Mouse (Mus musculus) left cerebral cortex, adult 11 months (tissue): ENCODE results near the gene Cyp1b1.

Source experiments
- DNase-seq: peaks from one replicate; pipeline ENCODE4 v3.0.0; 2022; ENCODE audit warnings: low spot score

Cyp1b1 gene

DNA sequence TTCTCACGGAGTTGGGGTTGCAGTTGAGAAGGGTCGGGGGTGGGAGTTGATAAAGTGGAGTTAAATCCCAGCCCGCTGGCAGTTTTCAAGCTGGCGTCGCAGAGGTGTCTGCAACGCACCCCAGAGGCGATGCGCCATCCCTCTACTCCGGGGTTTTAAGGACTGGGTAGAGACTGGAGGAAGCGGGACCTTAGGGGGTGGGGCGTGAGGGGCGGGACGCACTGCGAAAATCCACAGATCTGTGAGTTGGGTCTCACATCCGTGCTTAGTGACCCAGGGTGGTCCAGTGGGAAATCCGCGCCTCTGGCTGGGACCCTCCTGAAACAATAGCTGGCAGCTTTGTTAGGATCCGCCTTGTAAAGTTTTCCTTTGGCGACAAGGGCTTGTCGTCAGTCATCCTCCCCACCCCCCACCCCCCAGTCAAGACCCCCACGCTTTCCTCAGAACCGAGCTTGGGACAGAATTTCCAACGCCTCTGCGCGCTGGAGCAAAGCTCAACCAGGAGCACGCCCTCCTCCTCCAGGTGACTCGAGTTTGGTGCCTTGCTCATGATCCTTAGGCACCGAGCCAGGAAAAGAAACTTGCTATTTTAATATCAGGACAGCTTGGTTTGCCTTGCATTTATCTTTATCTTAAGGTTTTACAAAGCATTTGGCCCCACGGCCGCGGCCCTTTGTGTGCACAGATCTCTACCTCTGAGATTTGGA is at the start of gene Cyp1b1:
TSS of gene Cyp1b1 (minus strand) at position 131 of the 707 bp plus-strand sequence.
- DNase-seq, result peak; percentile 16

DNA sequence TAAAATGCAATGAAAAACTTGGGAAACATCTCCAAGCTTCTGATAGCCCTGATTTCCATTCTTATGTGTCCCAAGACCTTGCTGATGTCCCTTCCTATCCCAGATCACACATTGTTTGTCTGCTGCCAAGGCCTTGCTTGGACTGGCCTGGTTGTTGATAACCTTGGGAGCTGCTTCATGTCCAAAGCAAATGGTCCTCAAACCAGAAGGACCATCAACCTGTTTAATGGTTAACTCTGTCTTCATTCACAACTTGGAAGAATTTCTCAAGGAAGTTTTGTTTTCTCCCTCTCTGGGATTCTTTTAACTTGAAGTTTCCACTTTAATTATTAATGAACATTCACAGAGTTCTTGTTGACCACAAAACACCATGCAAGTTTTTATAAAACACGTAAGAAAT is 47.0 kb upstream of the Cyp1b1 start:
- no peak for DNase-seq

DNA sequence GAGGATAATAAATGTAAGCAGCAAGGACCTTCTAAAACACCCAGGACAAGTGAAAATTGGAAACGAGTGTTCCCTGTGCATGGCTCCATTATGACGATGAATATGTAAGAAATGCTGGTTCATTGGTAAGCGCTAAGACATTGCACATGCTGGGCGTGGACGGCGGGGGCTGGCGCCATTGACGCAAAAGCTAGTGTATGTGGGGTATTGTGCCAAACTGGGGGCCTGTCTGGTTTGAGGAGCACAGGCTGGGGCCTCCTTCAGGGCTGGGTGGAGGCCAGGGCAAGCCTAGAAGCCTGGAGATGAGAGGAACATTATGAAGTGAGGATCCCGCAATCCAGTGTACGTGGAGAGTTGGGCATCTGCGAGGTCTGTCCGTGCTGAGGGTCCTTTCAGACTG is 39.0 kb upstream of the Cyp1b1 start:
- no peak for DNase-seq

DNA sequence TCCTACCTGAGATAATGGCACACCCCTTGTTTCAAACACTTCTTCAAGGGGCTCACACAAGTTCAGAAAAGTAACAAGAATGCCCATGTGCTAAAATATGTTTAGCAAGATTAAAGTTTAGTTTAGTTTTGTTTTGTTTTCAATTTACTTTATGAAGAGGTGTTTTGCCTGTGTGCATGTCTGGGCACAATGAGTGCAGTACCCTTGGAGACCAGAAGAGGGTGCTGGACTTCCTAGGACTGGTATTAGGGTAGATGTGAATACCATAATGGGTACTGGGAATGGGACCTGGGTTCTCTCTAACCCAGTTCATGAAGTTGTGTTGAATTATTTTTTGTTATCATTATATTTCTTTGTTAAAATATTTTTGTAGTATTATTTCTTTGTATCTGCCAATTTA is 38.0 kb upstream of the Cyp1b1 start:
- DNase-seq, result no peak

DNA sequence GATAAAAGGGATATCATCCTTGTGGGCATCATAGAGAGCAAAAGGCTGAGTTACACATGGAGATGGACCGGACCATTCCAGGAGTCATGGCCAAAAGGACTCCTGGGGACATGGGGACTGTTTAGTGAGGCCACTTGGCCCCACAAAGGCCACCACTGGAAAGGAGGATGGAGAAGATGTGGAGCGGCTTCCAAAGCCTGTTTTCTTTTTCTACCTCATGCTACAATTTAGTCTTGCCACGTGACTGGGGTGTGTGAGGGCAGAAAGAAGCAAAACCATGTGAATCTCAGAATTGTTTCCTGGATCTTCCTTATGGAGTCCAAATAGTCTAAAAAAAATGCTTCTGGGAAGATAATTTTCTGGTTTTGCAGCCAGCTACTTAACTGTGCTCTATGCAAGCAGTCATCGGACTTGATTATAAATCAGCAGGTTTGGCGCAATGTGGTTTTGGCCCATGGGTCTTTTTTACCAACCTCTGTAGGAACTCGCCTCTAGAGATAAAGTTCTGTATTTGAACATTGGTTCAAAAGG is 36.9 kb upstream of the Cyp1b1 start:
- DNase-seq, result no peak

DNA sequence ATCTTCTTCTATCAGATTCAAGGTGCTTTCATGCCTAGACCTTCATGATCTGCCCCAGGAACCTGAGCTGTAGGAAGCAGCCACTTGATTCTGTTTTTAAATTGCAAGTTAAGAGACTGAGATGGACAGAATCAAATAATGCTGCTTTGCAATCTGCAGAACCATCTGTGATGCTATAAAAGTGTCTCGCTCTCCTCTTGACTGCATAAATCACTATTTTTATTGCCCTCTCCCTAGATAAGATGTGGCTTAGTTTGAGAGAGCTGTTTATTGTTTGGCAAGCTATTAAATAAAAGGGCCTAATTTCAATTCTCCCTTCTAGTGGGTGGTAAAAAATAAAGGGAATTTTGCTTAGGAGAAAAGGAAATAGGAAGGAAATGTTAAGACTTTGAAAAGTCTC is 34.8 kb upstream of the Cyp1b1 start:
- no peak for DNase-seq

DNA sequence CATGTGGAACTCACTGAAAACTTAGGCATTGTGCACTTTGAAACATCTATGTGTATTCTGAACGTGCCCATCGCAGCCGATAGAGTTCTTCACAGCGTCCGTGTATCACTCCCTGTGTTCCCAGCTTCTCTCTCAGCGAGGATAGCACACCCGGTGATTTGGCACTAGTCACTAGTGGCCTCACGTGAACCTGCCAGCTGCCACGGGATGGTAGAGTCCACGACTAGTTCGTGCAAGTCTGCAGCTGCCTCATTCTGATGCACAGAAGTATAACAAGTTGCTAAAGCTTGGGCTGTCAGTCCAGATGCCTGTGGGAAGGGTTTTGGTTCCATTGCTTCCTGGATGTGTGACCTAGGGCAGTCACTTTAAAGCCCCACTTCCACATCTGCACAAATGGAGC is 32.1 kb upstream of the Cyp1b1 start:
- DNase-seq, result no peak

DNA sequence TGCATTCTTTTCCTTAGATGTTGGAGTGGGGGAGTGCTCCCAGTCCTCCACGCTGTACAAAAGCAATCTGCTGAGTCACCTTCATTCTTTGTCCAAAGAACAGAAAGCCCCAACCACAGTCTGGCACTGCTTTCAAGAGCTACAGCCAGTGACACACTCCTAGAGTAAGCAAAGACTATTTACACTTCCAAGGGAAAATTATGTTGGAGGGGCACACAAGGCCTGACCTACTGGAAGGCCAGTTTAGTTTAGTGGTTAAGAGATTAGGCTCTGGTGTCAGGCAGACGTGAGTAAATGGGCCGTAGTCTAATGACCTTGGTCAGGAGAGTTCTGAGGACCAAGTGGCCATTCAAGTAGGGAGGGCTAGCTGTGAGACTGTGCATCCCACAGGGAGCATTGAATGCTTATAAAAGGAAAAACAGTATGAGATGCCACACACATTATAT is 31.3 kb upstream of the Cyp1b1 start:
- DNase-seq, result no peak

DNA sequence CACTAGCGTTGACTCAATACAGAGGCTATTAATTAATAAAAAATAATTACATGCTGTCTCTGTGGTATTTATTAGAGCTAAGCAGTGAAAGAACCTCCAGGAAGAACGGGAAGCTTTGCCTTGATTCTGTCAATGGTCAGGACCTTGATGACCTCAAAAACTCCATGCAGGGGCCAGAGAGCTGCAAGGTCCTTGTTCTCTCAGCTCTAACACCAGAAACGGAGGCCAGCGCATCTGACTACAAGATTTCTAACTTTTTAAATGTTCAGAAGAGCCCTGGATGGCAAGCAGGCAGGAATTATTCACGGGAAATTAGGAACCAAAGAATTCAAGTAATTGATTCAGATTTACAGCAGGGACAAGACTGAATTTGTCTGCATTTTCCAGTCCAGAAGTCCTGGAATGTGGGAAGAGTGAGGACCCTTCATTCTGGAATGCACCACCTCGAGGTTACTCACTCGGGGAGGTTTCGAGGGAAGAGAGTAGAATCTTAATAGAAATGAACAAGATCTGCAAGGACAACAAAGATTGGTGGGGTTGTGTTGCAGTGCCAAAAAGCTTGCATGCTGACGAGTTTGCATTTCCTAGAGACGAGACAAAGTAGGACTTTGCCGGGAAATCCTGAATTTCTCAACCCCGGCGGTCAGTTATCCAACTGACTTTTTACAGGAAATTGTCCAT is 30.3 kb upstream of the Cyp1b1 start:
- no peak for DNase-seq

DNA sequence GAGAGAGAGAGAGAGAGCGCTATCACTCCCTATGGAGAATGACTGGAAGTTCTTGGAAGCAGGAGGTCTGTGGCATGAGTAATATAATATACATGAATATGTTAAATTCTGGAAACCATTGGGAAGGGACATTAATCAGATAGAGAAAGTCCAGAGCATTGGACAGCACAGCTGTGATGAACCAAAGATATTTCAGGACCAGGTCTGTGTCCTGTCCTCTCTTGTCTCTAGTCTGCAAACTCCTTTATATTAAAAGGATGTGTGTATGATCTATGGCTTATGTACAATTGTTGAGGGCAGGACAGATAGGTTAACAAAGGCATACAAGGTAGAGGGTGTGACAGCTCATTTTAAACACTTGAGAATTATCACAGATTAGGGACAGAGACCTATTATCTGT is 28.6 kb upstream of the Cyp1b1 start:
- no peak for DNase-seq

DNA sequence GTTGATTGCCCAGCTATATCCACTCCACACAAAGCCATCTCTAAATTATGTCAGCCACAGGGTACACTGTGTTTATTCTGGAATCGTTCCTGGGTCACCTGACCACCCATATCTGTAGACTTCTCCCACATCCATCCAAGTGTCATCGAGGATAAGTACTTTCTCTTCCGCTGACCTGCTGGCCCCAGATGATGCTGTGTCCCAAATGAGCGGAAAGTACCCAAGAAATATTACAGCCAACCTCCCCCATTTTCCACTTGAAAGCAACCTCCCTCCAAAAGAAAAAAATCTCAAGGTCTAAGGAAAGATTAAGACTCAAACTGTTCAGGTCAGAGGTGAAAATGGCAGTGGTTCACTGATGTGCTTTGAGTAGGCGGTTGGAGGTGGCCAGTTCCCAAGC is 27.8 kb upstream of the Cyp1b1 start:
- no peak for DNase-seq

DNA sequence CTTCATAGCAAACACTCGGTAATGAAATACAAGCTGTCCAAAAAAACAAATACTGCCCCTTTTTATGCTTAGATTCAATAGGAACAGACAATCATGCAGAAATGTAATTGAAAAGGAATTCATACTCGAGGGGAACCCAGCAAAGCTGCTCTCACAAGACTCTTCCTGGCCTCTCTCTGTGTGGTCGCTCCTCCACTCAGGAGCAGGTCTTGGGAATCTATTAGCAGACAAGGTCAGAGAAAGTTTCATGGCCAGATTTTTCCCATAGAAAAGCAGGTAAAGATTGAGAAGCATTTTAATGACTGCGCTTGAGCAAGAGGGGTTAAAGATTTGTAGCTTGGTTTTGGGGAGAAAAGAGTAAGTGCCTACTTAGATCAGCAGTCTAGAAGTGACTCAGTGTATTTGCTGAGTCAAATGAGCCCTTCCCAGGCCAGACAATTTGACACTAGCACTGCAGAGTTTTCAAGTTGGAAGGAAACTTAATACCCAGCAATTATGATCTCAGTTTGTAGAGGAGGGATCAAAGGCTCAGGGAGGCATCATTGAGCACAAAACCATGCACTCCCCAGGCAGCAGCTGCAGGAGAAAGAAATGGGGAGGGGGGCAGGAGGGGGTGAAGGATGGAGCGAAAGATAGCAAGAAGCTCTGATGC is 24.1 kb upstream of the Cyp1b1 start:
- no peak for DNase-seq

DNA sequence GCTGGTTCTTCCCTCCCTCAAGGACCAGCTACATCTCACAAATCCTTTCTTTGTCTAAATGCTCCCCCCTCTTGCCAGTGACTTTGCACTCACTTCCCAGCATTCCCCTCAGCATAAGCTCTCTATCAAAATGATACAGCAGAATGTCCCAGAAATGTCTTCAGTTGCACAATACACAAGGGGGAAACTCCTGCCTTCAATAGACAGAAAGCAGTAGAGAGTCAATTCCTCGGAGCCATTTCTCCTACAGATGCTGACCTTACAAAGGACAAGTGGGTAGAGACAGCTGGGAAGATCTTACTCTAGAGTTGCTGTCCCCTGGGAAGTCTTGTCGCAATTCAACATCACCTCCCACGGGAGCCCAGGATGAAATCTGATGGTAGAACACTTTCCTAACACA is 22.7 kb upstream of the Cyp1b1 start:
- DNase-seq, result no peak

DNA sequence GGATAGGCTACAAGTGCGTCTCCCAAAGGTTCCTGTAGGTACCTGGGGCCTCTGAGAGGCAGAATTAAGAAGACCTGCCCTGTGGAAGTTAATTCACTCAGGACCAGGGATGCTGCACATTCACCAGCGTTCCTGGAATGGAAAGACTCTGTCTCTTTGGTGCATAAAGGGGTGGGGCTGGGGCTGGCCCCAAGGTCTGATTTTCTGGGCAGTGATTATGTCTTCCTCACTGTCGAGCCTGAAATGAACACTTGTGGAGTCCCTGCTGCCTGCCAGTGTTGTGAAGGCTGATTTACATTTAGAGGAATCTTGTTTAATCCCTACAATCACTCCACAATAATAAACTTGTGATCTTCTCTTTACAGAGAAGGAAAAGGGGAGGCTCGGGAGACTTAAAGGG is 18.2 kb upstream of the Cyp1b1 start:
- no peak for DNase-seq

DNA sequence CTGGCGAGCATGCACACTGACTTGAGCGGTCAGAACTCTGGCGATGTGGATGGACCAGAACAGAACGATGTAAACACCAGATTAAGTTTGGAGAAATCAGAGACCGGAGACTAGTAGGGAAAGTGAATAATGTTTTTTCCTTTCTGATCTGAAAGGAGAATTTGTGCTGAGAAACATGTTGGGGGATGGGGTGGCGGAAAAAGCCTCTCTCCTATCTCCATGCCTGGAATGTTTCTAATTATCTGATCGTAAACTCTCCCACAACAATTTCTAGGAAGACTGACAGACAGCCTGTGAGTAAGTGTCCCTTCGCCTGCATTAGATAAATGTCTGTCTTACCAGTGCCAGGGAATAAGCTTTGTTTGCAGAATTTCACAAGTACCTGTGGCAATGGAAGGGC is 16.1 kb upstream of the Cyp1b1 start:
- DNase-seq, result no peak

DNA sequence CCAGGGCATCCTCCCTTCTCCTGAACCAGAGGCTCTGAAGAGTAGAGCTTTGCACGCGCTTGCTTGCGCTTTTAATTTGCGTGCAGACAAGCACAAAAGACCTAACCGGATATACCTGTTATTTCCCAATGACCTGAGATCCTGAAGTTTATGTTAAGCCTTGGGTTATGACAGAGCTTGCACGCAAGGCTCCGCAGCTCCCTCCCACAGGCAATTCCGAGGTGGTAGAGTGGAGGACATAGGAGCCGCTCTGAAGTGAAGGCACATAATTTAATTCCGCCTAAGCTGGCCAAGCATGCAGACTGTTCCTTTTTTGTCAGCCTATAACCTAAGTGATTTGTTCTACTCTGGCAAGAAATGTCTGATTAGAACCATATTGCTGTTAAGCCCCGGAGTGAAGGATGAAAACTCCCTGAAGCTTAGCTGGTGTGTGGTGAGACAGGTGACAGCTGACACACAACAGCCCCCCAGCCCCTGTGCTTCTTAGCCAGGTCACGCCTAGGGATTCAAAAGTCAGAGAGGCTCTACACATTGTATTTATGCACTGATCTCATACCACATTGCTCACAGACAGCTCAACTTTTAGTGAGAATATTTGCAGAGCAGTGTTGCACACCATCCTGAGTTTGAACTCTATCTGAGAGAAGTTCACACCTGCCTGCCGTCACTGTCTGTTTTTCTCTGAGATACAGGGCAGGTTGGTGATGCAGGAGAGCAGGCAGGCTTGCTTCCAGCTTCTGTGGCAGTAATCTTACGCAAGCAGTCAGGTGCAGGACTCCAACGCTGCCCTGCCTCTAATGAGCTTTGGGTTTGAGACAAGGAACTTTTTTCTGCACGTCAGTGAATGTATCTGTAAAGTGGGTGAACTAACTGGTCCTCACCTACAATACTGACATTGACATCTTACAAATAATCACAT is 14.0 kb upstream of the Cyp1b1 start:
- DNase-seq, result no peak

DNA sequence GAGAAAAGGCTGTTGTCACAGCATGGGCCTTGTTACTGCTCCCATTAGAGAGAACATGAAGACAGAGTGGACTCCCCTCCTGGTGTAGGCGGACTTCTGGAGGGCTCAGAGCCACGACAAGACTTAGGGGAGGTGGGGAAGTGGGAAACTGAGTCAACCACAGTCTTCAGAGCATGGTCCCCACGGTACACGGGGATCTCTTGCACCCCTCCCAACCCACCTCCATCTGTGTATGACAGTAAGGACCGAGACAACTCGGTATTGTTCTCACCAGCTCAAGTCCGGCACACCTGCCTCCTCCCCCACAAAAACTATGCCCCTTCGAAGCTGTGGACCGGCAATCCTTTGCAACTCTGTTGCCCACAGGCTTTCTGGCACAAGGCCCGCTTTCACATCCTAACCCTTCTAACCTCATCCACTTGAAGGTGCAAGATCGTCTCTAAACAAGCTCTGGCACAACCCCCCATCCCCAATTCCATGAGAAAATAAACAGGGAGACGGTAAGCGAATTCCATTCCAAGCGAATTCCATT is 13.3 kb upstream of the Cyp1b1 start:
- no peak for DNase-seq

DNA sequence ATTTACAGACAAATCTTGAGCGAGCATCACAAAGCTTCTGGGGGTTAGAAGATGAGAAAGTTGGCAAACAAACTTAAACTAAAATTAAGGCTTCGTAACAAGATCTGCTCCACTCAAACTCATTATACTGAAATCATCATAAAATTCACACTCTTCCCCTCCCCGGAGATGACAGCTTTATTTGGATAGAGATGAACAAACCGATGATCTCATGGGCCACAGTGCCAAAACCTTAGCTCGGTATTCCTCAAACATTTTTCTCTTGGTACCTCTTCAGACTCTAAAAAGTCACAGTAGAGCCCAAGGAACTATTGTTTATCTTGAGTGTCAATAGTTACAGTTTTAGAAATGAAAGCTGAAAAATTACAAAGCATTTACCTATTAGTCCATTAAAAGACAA is 11.8 kb upstream of the Cyp1b1 start:
- DNase-seq, result no peak

DNA sequence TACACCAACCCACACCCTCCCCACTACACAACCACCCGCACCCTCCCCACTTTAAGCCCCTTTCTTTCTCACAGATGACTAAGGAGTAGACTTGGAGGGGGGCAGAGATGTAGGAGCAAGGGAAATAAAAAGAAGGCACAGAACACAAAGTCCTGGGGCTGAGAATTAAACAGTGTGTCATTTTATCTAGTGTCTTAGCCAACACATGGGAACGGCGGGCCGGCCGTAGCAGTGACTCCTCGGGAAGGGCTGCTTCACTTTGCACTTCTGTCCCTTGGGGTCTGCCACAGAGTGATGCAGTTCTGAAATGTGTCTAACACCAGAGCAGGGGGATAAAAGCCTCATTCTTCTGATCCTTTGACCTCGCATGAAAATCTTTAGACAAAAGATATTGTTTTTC is 5.8 kb upstream of the Cyp1b1 start:
- DNase-seq, result no peak

DNA sequence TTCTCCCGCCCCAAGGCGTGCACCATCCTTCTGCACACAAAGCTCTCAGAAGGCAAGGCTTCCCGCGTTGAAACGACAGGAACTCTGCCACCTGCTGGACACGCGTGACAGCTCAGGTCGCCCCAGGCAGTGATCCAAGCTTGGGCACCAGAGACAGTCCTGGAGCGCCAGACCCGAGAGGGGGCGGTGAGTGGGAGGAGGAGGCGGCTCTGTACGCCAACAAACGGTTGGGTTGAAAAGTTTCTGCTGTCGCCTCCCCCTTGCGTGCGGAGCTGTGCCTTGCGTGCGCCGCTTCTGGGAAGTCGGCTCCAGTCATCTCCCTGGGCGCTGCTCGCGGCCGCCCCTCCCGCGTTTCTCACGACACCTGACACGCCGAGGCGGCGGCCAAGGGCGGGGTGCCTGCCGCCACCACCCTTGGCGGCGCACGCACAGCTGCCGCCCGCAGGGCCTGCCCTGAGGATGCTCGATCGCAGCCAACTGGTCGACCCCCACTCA is 835 bp upstream of the Cyp1b1 start:
- DNase-seq, result peak; percentile 68

DNA sequence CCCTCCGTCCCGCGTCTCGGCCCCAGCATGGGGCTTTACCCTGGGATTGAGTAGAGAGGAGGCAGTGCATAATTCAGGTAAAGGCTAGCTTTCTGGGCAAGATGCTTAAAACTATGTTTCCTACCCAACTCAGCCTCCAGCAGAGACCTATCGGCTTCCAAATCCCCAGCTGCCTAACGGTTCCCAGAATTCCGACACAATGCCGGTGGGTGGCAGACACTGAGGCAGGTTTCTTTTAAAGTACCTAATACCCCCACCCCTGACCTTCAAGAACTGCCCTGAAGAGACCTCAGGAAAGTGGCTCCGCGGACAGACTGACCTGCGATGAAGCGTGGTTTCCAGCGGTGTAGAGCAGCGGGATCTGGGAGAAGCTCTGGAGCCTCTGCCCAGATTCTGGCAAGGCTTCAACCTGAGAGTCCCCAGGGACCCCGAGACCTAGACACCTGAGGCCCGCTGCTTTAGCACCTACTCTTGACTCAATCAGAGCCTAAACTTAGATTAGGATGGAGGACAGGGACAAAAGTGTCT is 429 bp downstream of the Cyp1b1 start:
- no peak for DNase-seq
